Mouse (Mus musculus): ENCODE measurements at regions not wholly inside any gene's neighbourhood (a gene's known extent, or its start where the extent isn't known, plus 50 kb on each side); places are given as distances from the start of the nearest gene placed in this dataset.

- TF ChIP-seq POLR2A (IDR thresholded peaks at IDR 0.05; ENCODE audit: low read depth, low read length), result no peak
- no peak for TF ChIP-seq CTCF (conservative IDR thresholded peaks at IDR 0.05; ENCODE audit: insufficient read depth, insufficient read length, low read depth, low read length)
Observed at GRCm38 (mm10) chr8:44852223-44852622, 83.0 kb upstream of the Fat1 start.

Measured in kidney, adult 2 months (tissue).